In the genomic region with DNA sequence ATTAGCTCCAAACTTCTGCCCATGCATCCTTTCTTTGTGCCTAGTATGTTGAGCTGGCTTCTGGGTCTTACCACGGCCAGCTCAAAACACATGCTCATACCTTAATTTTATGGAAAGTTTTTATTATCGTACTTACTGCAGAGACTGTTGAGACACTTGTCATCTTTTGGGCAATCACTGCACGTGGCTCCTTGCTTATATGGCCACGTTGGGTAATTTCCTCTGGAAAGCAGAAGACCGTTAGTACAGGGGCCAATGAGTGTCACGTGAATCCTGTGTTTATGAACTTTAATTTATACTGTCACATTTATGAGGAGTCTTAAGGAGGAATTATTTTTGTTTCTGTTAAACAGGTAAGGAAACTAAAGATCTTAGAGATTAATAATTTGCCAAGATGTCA, we compare ENCODE assay signal across 22 mouse cellular contexts. TPM values are rescaled to one million over a fixed set of nuclear protein-coding genes. Genes with fewer than 3 reads are reported as not detected.
A peak's percentile ranks its signal among the peaks of the same experiment; 100 is the strongest.
DNase-seq lines count a peak whose midpoint lies in the region; ATAC-seq lines count a peak whose summit lies in the region.
"Had no signal": no experiment of that assay in that cellular context is flagged by ENCODE, and none has a peak within 500 bp of the region (broad histone marks: within the 10 kb centered on the region; RNA-seq: fewer than 3 reads in every experiment).

No protein-coding gene starts in this region.

- H3K4me2 ChIP-seq in liver, embryonic 15.5 days, result no peak overlapping the region
- H3K4me2 ChIP-seq in liver, embryonic 11.5 days, result no peak overlapping the region
- H3K4me2 ChIP-seq: embryonic facial prominence, embryonic 12.5 days; hindbrain, embryonic 12.5 days had no signal

- H3K4me1 ChIP-seq in liver, embryonic 15.5 days (replicated peaks), result no peaks in the 10 kb centered on the region
- no peaks in the 10 kb centered on the region for H3K4me1 ChIP-seq in liver, embryonic 11.5 days (replicated peaks; ENCODE audit: control insufficient read depth, insufficient read depth, low read length)
- H3K4me1 ChIP-seq: embryonic facial prominence, embryonic 12.5 days; hindbrain, embryonic 12.5 days had no signal

- peaks cover 42% of the 10 kb centered on the region for H3K36me3 ChIP-seq in liver, embryonic 15.5 days (replicated peaks)
- peaks cover 23% of the 10 kb centered on the region for H3K36me3 ChIP-seq in liver, embryonic 11.5 days (ENCODE audit: control insufficient read depth, insufficient read depth, low read length)

- H3K9me3 ChIP-seq in liver, embryonic 15.5 days (replicated peaks), result no peaks in the 10 kb centered on the region
- H3K9me3 ChIP-seq in liver, embryonic 11.5 days (ENCODE audit: control insufficient read depth, low read length), result no peaks in the 10 kb centered on the region
- H3K9me3 ChIP-seq: embryonic facial prominence, embryonic 12.5 days; hindbrain, embryonic 12.5 days had no signal

- ATAC-seq in liver, embryonic 15.5 days (ENCODE audit: insufficient read depth), result 0 out of 2 replicates have a peak, but pooled peaks have one; percentile 22
- no peak for ATAC-seq in liver, embryonic 11.5 days (replicated peaks; ENCODE audit: low FRiP score)
- ATAC-seq in common myeloid progenitor, adult 5-6 weeks (replicated peaks; ENCODE audit: low read depth, poor library complexity, severe bottlenecking), result peak; percentile 75
- ATAC-seq in megakaryocyte, adult 5-6 weeks (ENCODE audit: poor library complexity, severe bottlenecking), result peak; percentile 88
- ATAC-seq: activated CD4-positive, CD25-positive, alpha-beta regulatory T cell, adult 4 months; forebrain, embryonic 16.5 days; hindbrain, embryonic 16.5 days; Patski had no signal

- 72% methylated on average over 6 of the region's 6 CpGs for WGBS in liver, embryonic 15.5 days (ENCODE audit: insufficient replicate concordance)
- 85% methylated on average over 6 of the region's 6 CpGs for WGBS in liver, embryonic 11.5 days

- no peak overlapping the region; the same call in 1 of the 2 replicates for H3K27ac ChIP-seq in liver, embryonic 15.5 days (replicated peaks)
- no peak overlapping the region for H3K27ac ChIP-seq in liver, embryonic 11.5 days (ENCODE audit: low read depth, low read length)
- H3K27ac ChIP-seq: embryonic facial prominence, embryonic 12.5 days; hindbrain, embryonic 12.5 days had no signal

- H3K4me3 ChIP-seq in liver, embryonic 15.5 days (replicated peaks), result no peak overlapping the region
- no peak overlapping the region for H3K4me3 ChIP-seq in liver, embryonic 11.5 days (ENCODE audit: low read depth, low read length)
- H3K4me3 ChIP-seq: embryonic facial prominence, embryonic 12.5 days; hindbrain, embryonic 12.5 days had no signal

- no peak overlapping the region for H3K9ac ChIP-seq in liver, embryonic 15.5 days
- H3K9ac ChIP-seq in liver, embryonic 11.5 days (ENCODE audit: low read depth, low read length), result no peak overlapping the region
- H3K9ac ChIP-seq: embryonic facial prominence, embryonic 12.5 days; hindbrain, embryonic 12.5 days had no signal

- no peak for DNase-seq in liver, embryonic 11.5 days (ENCODE audit: low spot score)
- peak; percentile 79 for DNase-seq in 416B (ENCODE audit: low read depth)
- DNase-seq in adrenal gland, adult 2 months, result no peak
- no peak for DNase-seq in spleen, adult 12 weeks (ENCODE audit: low spot score)
- DNase-seq in thymus, postnatal 14 days, result no peak
- DNase-seq: adrenal gland, postnatal 25 days; cerebellum, adult 11 months; cerebellum, adult 8-10 months; cerebellum, postnatal 14 days; gastrocnemius, postnatal 14 days; heart, postnatal 10 days; heart, postnatal 4 days had no signal

- no peaks in the 10 kb centered on the region for H3K27me3 ChIP-seq in liver, embryonic 15.5 days
- no peaks in the 10 kb centered on the region for H3K27me3 ChIP-seq in liver, embryonic 11.5 days (replicated peaks; ENCODE audit: control insufficient read depth, insufficient read depth, low read length)
- H3K27me3 ChIP-seq: CH12.LX; embryonic facial prominence, embryonic 12.5 days; hindbrain, embryonic 12.5 days; Patski had no signal

RNA-seq across cellular contexts. Expression of gene Krr1, which starts 14.0 kb away (rescaled TPM):
- 18.0 and 18.3 TPM in 2 replicates for polyA plus RNA-seq in liver, embryonic 15.5 days (2015; fragmentation: Nextera tagmentation; extraction: Ambion mirVana)
- polyA plus RNA-seq in liver, embryonic 11.5 days (2014; fragmentation: Nextera tagmentation; extraction: Ambion mirVana), result 56.5 and 57.6 TPM in 2 replicates
- total RNA-seq in common myeloid progenitor, adult 5-6 weeks (2017), result 49.8 and 51.7 TPM in 2 replicates
- 46.2 and 50.3 TPM in 2 replicates for total RNA-seq in megakaryocyte, adult 5-6 weeks (2015)
- total RNA-seq in megakaryocyte, adult 5-6 weeks (2017), result 29.0 and 33.3 TPM in 2 replicates
- total RNA-seq in adrenal gland, adult 2 months (2021), result 10 to 100 TPM; 34.1 to 38.6 TPM
- polyA plus RNA-seq in adrenal gland, adult 2 months (2012; rRNA removed), result 1.0 and 2.0 TPM in 2 replicates

RNA-seq across cellular contexts. Expression of gene Glipr1, which starts 16.0 kb away (rescaled TPM):
- polyA plus RNA-seq in liver, embryonic 15.5 days (2015; fragmentation: Nextera tagmentation; extraction: Ambion mirVana), result 9.8 and 10.7 TPM in 2 replicates
- 7.8 and 9.8 TPM in 2 replicates for polyA plus RNA-seq in liver, embryonic 11.5 days (2014; fragmentation: Nextera tagmentation; extraction: Ambion mirVana)
- 278 and 338 TPM in 2 replicates for total RNA-seq in common myeloid progenitor, adult 5-6 weeks (2017)
- 703 and 727 TPM in 2 replicates for total RNA-seq in megakaryocyte, adult 5-6 weeks (2015)
- total RNA-seq in megakaryocyte, adult 5-6 weeks (2017), result 548 and 598 TPM in 2 replicates
- 1 to 10 TPM; 2.9 to 4.6 TPM for total RNA-seq in adrenal gland, adult 2 months (2021)
- 0.32 and 0.67 TPM in 2 replicates for polyA plus RNA-seq in adrenal gland, adult 2 months (2012; rRNA removed)

Comparison
In these comparisons a context has a peak if more than half of its experiments do, and no peak if none do; other contexts are left out.
1. RNA of gene Glipr1, which starts 16.0 kb away (total RNA-seq): 548 to 727 TPM in megakaryocyte, adult 5-6 weeks and 278 to 338 TPM in common myeloid progenitor, adult 5-6 weeks; 2.9 to 4.6 TPM in adrenal gland, adult 2 months; every median in the first group is over 10 times any median in the second.